Mouse (Mus musculus): ENCODE data around the gene Plin3. TPM values are rescaled to one million over a fixed set of nuclear protein-coding genes. Genes with fewer than 3 reads are reported as not detected.

Plin3 gene
- polyA plus RNA-seq, 1 experiment from 2014 or later, result 28.8 TPM

MicroRNAs within 50 kb of the gene (microRNA counts, 519-probe panel; counts per million panel counts)
- microRNA mmu-miR-7b, result 3,668 counts per million, percentile 38 among the panel's probes with 10 or more counts

Small RNA genes lying within 50 kb of the gene (microRNA-seq; reads per million reads assigned to microRNA genes)
- gene Mir7b, result 1,190 reads per million, percentile 79 among the genes with 10 or more reads in this experiment

Other genes with a start within 250 kb of the Plin3 start
- 49.7 and 50.8 TPM in 2 replicates for gene Ubxn6, start 217.8 kb downstream of the Plin3 start, polyA plus RNA-seq (2016; fragmentation: Nextera tagmentation; extraction: Ambion mirVana)
- gene Hdgfl2, start 213.2 kb downstream of the Plin3 start, polyA plus RNA-seq (2016; fragmentation: Nextera tagmentation; extraction: Ambion mirVana), result 183 and 188 TPM in 2 replicates
- 0.06 and 0.18 TPM in 2 replicates for gene Plin4, start 183.1 kb downstream of the Plin3 start, polyA plus RNA-seq (2016; fragmentation: Nextera tagmentation; extraction: Ambion mirVana)
- gene Plin5, start 175.3 kb downstream of the Plin3 start, polyA plus RNA-seq (2016; fragmentation: Nextera tagmentation; extraction: Ambion mirVana), result 0.22 TPM in 1 of 2 replicates, not detected in the other
- gene Lrg1, start 170.9 kb downstream of the Plin3 start, polyA plus RNA-seq (2016; fragmentation: Nextera tagmentation; extraction: Ambion mirVana), result 0.18 and 0.27 TPM in 2 replicates
- gene Sema6b, start 152.5 kb downstream of the Plin3 start, polyA plus RNA-seq (2016; fragmentation: Nextera tagmentation; extraction: Ambion mirVana), result 4.8 and 5.4 TPM in 2 replicates
- gene Tnfaip8l1, start 130.4 kb downstream of the Plin3 start, polyA plus RNA-seq (2016; fragmentation: Nextera tagmentation; extraction: Ambion mirVana), result 7.5 TPM in 2 replicates
- 54.5 and 57.3 TPM in 2 replicates for gene Mydgf, start 109.0 kb downstream of the Plin3 start, polyA plus RNA-seq (2016; fragmentation: Nextera tagmentation; extraction: Ambion mirVana)
- 43.4 and 48.6 TPM in 2 replicates for gene Dpp9, start 74.0 kb downstream of the Plin3 start, polyA plus RNA-seq (2016; fragmentation: Nextera tagmentation; extraction: Ambion mirVana)
- gene Fem1a, start 36.1 kb downstream of the Plin3 start, polyA plus RNA-seq (2016; fragmentation: Nextera tagmentation; extraction: Ambion mirVana), result 18.2 and 20.3 TPM in 2 replicates
- gene Ticam1, start 16.1 kb downstream of the Plin3 start, polyA plus RNA-seq (2016; fragmentation: Nextera tagmentation; extraction: Ambion mirVana), result 1.5 and 1.7 TPM in 2 replicates
- not detected in 2 replicates for gene Arrdc5, start 7.4 kb upstream of the Plin3 start, polyA plus RNA-seq (2016; fragmentation: Nextera tagmentation; extraction: Ambion mirVana)
- gene Uhrf1, start 10.4 kb upstream of the Plin3 start, polyA plus RNA-seq (2016; fragmentation: Nextera tagmentation; extraction: Ambion mirVana), result 187 and 198 TPM in 2 replicates
- 61.6 and 63.4 TPM in 2 replicates for gene Kdm4b, start 33.2 kb upstream of the Plin3 start, polyA plus RNA-seq (2016; fragmentation: Nextera tagmentation; extraction: Ambion mirVana)
- 330 and 331 TPM in 2 replicates for gene Ptprs, start 183.6 kb upstream of the Plin3 start, polyA plus RNA-seq (2016; fragmentation: Nextera tagmentation; extraction: Ambion mirVana)
- not detected in 2 replicates for gene Znrf4, start 219.6 kb upstream of the Plin3 start, polyA plus RNA-seq (2016; fragmentation: Nextera tagmentation; extraction: Ambion mirVana)

Measured in forebrain, embryonic 12.5 days (tissue).